Mouse (Mus musculus): Measurements from ENCODE around the gene Grk5.
A peak's percentile ranks its signal among the peaks of the same experiment; 100 is the strongest.

Grk5 gene

GRCm38 (mm10) chr19:61065011-61065410 is 175.5 kb downstream of the Grk5 start:
- no peak for DNase-seq (ENCODE audit: low spot score)

- no peak for DNase-seq (ENCODE audit: low spot score)
Measured at GRCm38 (mm10) chr19:61078622-61079021, 189.1 kb downstream of the Grk5 start.

- DNase-seq (ENCODE audit: low spot score), result no peak
Measured at GRCm38 (mm10) chr19:61080251-61080749, 190.8 kb downstream of the Grk5 start.

DNA sequence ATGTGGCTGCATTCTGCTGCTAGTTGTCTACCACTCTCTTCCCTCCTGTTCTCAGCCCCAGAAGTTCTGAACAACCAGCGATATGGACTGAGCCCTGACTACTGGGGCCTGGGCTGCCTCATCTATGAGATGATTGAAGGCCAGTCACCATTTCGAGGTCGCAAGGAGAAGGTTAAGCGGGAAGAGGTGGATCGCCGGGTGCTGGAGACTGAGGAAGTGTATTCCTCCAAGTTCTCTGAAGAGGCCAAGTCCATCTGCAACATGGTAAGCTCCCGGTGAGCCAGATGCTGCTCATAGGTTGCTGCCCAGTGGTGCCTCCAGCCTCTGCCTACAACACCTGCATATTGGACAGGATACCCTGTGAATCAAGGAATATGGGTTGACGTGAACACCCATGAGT is 193.5 kb downstream of the Grk5 start:
- no peak for DNase-seq (ENCODE audit: low spot score)

GRCm38 (mm10) chr19:61084149-61084940 is 194.8 kb downstream of the Grk5 start:
- peak; percentile 93 for DNase-seq (ENCODE audit: low spot score)

GRCm38 (mm10) chr19:61085217-61085616 is 195.7 kb downstream of the Grk5 start:
- no peak for DNase-seq (ENCODE audit: low spot score)

- no peak for DNase-seq (ENCODE audit: low spot score)
Measured at GRCm38 (mm10) chr19:61087781-61088180, 198.2 kb downstream of the Grk5 start.

GRCm38 (mm10) chr19:61089001-61089400 is 199.5 kb downstream of the Grk5 start:
- no peak for DNase-seq (ENCODE audit: low spot score)

DNA sequence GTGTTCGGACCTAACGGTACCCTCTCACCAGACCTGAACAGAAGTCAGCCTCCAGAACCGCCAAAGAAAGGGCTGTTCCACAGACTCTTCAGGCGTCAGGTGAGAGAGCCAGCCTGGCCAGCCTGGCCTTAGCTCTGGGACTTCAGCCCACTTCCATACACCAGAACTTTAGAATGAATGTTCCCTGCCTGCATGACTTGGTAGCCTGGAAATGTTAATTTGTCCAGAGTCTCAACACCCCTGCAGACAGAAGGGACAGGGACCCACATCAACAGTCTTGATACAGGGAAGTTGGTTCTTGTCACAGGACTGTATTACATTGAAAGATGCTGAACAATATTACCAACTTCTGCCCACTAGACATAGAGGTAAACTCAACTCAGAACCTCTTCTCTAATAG is 201.0 kb downstream of the Grk5 start:
- no peak for DNase-seq (ENCODE audit: low spot score)

GRCm38 (mm10) chr19:61096776-61097175 is 207.2 kb downstream of the Grk5 start:
- no peak for DNase-seq (ENCODE audit: low spot score)

DNA sequence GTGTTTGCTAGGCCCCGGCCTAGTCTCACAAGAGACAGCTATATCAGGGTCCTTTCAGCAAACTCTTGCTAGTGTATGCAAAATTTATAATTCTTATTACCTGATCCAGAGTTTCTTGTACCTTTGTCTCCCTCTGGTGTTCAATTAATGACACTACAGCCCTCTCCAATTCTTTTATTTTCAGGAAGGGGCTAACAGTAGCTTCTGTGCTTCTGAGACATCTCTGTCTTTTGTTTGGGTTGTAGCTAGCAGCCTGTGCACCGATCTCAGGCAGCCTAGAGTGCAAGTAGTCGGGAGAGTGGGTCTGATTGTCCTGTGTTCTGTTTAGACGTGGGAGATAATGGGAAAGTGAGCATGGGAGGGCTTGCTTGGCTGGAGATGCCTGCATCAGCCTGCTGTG is 208.2 kb downstream of the Grk5 start:
- no peak for DNase-seq (ENCODE audit: low spot score)

DNA sequence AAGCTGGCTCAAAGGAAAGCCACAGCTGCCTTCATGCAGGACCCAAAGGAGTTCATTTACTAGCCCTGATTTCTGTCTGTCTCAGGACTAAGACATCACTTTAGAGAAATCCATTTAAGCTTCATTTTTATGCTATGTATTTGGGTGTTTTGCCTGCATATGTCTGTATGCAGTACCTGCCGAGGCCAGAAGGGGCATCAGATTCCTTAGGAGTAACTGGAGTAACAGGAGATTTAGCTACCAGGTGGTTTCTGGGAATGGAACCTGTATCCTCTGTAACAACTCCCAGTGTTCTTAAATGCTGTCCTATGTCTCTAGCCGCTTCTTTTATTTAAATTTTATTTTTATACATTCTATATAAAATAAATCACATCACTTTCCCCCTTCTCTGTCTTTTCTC is 220.6 kb downstream of the Grk5 start:
- DNase-seq (ENCODE audit: low spot score), result no peak

DNA sequence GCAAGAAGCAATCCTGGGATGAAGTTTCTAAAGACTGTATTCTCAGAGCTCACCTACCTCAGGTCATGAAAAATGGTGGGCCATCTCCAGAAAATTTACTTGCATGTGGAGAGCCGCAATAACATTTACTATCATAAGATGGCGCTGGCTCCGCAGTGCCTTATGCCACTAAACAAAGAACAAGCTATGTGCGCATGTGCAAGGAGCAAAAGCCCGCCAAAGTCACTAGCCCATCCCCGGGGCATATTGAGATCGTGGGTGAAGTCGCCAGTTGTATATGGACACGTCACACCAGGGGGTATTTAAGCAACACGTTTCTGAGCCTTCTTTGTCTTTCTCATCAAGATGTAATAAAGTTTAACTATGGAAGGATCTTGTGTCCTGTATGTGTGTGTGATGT is 241.5 kb downstream of the Grk5 start:
- no peak for DNase-seq (ENCODE audit: low spot score)

GRCm38 (mm10) chr19:61138655-61139054 is 249.1 kb downstream of the Grk5 start:
- no peak for DNase-seq (ENCODE audit: low spot score)

DNA sequence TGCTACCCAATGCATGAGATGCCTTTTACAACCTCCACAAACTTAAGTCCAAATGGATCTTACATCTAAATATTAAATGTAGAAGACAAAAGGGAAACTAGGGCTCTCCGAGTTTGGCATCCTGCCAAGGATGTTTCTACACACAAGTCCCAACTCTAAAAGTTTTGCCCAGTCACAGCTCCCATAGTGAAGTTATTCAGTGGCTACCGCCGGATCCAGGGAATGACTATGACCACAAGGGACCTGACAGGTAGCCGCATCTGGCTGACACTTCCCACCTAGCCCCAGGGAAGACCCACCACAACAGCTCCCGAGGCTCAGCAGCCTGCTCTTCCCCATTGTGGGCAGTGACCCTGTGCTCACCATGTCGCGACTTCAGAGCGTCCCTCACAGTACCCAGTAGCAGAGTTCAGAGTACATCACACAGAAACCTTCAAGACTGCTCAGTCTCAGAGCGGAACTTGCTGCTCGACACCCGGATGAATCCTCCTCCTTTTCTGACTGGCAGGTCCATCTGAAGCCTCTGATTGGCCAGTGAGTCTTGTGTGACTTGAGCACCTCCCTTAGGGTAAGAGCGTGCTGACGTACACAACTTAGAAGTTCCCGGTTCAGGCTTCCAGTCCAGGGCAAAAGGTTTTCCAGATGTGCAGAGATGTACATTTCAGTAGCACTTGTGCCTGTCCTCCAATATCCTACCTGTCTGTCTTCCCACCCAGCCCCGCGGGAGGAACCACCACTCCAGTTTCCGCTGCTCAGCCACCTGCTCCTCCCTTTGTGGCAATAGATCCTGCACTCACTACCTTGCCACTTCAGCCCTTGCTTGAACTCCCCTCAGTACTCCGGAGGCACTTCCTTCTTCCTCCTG is 251.0 kb downstream of the Grk5 start, which contains the start of gene Zfp950:
TSS of gene Zfp950 (minus strand) at position 499 of the 865 bp plus-strand sequence.
- DNase-seq (ENCODE audit: low spot score), result peak; percentile 72

- no peak for DNase-seq (ENCODE audit: low spot score)
Measured at GRCm38 (mm10) chr19:61141299-61141698, 251.8 kb downstream of the Grk5 start.

Measured in testis, postnatal 10 days (tissue).